Mouse (Mus musculus) lung, postnatal 0 days (tissue): Measurements from ENCODE around the gene Xbp1.

Experiments used
- CTCF ChIP-seq: IDR thresholded peaks from 2 replicates; pipeline ENCODE4 v1.5.1; 2016; ENCODE audit warnings: antibody characterized with exemption, mild to moderate bottlenecking
- EP300 ChIP-seq: IDR thresholded peaks from 2 replicates; pipeline ENCODE4 v1.6.1; 2016; ENCODE audit warnings: antibody characterized with exemption, mild to moderate bottlenecking, control low read depth

DNA sequence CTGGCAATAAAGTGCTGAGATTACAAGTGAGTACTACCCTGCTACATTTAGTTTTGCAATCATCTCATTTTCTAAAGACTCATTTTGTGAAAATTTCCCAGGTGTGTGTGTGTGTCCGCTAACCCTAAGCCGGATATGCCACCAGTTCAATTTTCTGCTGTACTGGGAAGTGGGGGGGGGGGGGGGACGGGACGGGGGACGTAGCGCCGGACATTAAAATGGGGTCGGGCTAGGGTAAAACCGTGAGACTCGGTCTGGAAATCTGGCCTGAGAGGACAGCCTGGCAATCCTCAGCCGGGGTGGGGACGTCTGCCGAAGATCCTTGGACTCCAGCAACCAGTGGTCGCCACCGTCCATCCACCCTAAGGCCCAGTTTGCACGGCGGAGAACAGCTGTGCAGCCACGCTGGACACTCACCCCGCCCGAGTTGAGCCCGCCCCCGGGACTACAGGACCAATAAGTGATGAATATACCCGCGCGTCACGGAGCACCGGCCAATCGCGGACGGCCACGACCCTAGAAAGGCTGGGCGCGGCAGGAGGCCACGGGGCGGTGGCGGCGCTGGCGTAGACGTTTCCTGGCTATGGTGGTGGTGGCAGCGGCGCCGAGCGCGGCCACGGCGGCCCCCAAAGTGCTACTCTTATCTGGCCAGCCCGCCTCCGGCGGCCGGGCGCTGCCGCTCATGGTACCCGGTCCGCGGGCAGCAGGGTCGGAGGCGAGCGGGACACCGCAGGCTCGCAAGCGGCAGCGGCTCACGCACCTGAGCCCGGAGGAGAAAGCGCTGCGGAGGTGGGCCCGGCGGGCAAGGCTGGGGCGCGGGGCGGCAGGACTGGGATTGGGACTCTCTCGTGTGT, at the start of gene Xbp1:
- no peak for TF ChIP-seq CTCF
- TF ChIP-seq EP300: no peak
